Mouse (Mus musculus) ovary, adult 18-20 months (tissue): ENCODE data around the gene Ppib.

ENCODE experiments used
- DNase-seq: peaks from one replicate; pipeline ENCODE4 v3.0.0; 2022; ENCODE audit warnings: low spot score, mixed read lengths

Gene Ppib

DNA sequence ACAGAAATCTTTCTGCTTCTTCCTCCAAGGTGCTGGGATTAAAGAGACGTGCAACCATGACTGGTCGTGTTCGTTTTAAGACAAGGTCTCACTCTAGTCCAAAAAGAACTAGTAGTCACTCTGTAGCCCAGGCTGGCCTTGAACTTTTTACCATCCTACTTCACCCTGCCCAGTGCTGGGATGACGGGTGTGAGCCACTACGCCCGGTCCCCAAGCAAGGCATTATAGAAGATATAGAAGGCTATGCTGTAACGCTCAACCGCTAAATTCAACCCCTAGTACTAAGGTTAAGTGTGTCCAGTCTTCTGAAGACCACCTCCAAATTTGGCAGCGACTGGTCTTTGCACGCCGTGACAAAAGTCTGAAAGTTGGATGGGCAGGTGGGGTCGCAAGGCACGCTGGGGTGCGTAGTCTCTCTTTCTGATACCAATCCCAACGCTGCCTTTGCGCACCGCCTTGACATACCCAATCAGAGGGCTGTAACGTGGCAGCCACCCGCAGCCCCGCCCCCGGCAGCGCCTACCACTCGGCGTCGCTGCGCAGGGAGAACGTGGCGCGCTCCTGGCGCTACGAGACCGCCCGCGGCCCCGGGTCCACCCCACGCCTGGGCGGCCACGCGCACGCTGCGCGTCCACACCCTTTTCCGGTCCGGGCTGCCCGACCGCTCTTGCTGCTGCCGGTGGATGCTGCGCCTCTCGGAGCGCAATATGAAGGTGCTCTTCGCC, at the start of gene Ppib:
TSS of gene Ppib (plus strand) at position 640 of the 725 bp plus-strand sequence.
- peak; percentile 96 for DNase-seq

- no peak for DNase-seq
These were observed 39.4 kb upstream of the Ppib start for GRCm38 (mm10) chr9:66020601-66021000.

GRCm38 (mm10) chr9:66038082-66038481, 21.9 kb upstream of the Ppib start:
- DNase-seq, result no peak

DNA sequence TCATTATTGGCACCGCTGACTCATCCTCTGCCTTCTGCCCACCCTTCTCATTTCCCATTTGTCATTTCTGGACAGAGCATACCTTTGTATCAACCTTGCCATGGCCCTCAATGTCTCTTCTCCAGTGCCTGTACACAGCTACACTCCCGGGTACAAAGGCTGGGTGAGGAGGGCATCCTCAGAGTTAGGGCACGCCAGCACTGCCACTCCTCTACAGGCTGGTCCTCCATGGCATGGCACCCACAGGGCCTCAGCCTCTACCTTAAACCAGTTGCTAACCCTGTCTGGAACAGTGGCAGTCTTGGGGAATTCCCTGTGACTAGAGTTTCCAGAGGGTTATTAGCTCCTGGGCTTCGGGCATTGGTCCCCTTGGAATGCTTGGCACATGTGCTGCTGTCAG, 21.4 kb upstream of the Ppib start:
- no peak for DNase-seq

DNA sequence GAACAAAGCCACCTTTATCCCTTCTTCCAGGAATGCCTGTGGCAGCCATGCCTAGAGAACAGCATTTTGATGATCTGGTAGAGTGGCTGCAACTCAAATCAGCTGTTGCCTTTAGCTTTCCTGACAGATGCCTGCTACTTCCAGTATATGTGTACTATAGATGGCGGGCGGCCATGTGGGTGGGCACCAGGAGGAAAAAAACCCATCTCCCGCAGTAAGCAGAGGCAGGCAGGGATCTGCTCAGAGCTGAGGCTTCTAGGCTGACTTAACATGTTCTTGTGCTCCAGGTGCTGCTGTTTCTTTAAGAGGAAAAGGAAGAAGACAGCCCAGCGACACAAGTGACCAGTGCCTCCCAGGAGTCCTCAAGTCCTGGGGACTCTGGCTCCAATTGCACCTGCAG, 20.7 kb upstream of the Ppib start:
- no peak for DNase-seq

DNA sequence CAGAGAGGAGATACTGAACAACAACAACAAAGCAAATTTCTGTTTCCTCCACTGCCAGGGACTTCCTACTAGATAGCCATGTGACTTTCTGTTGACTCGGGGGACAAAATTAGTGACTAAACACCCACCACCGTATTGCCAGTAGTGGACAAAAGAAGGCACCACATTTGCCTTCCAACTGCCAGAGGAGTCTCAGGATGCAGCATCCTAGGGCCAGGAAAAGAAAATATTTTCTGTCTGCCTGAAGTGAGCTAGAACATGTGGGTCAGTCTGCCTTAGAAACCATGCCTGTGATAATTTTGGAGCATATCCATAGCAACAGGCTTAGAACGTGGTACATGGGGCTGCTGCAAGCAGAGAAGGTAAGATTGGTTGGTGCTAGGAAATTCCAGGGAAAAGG, 19.2 kb upstream of the Ppib start:
- no peak for DNase-seq

DNA sequence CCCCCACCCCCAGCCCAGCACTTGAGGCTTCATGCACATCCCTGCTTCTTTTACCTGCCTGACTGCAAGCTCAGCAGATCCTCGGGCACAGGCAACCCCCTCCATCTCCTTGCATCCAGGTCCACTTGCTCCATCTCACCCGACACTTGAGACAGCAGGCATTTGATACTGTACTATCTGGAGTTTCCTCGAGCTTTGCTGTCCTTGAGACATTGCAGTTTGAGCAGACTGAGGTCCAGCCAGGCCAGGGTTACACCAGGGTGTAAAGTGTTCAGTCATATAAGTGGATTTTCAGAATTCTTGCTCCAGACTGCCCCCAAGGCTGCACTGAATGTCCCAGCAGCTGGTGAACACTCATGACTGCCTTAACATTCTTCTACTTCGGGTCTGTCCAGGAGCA, 17.7 kb upstream of the Ppib start:
- DNase-seq, result no peak

GRCm38 (mm10) chr9:66043241-66043640, 16.8 kb upstream of the Ppib start:
- no peak for DNase-seq

DNA sequence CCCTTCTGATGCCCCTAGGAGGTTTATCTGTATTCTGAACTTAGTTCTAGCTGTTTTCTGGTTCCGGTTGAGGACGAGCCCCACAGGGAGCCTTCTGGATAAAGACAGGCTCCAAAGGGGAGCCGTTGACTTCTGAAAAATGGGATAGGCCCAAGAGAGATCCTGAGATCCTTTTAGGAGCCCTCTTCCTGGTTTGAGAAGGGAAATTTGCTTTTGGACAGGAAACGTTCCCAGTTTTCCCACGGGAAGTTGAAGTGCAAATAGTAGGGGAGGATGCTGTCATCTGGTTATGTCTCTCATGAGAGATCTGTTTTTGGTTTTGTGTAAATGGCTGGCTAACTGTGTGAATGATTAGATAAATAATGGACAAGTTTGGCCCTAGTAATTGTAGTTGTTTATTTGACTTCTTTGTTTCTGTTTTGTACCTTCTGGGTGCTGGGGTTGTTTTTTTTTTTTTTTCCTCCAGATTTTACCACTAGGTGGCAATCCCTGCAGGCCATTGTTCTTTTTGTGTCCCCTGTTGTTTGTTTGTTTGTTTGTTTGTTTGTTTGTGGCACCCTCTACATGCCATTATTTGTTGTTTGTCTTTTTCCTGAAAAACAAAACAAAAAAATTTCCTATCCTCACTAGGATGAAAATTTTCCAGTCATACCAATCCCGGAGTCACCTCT, 10.0 kb upstream of the Ppib start:
- DNase-seq, result no peak

DNA sequence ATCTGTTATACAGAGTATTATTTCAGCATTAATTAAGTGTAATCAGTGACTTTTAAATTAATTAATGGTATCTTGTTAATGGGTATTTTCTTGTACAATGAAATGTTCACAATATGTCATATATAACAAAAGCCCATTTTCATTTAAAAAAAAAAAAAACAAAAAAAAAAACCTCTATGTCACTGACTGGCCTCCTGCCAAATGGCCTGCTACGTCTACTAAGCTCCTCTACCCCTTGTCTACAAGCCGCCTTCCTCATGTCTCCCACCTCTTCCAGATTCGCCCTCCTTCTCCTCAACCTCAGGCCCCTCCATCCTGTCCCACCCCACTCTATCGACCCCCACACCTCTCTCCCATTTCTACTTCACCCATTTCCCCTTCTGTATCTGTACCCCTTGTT, 8.5 kb upstream of the Ppib start:
- no peak for DNase-seq

- no peak for DNase-seq
These were observed 7.3 kb upstream of the Ppib start for GRCm38 (mm10) chr9:66052731-66053130.

DNA sequence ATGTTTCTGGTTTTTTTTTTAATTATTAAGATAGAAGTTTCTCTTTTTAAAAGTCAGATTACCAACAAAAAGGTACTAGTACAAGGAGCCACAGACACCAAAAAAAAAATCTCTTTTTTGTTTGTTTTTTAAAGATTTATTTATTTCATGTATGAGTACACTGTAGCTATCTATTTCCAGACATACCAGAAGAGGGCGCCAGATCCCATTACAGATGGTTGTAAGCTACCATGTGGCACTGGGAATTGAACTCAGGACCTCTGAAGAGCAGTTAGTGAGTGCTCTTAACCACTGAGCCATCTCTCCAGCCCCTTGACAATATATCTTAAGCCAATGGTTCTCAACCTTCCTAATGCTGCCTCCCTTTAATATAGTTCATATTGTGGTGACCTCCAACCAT, 6.4 kb upstream of the Ppib start:
- DNase-seq, result no peak

- DNase-seq, result no peak
These were observed 256 bp downstream of the Ppib start for GRCm38 (mm10) chr9:66060308-66060647.

GRCm38 (mm10) chr9:66060986-66061385, 964 bp downstream of the Ppib start:
- DNase-seq, result no peak

DNA sequence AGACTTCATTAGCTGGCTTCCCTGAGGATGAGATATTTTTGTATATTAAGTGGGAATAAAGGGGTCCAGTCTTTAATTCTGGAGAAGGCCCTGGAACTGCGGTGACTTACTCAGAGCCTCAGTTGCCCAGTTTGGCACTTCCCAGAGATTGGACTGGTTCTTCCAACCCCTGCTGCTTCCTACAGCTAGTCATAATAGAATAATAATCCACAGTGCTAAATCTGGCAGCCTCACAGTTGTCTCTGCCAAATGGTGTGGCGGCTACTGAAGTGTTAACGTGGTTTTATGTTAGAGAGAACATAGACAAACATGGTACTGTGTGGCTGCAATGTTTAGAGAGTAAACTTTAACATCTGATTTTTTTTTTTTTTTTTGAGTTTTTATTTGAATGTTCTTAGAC, 1.6 kb downstream of the Ppib start:
- no peak for DNase-seq

DNA sequence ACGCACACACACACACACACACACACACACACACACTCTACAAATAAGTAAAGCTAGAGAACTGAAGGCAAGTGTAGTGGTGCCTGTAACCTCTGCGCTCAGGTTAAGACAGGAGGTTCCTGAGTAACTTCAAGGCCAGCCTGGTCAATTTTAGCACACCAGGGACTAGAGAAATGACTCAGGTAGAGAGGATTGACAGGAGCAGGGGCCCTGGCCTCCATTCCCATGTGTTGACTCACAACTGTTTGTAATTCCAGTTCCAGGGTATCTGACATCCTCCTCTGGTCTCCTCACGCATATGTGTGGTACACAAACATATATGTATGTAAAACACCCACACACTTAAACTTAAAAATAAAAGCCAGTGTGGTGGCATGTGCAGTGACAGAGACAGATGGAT, 3.4 kb downstream of the Ppib start:
- no peak for DNase-seq

DNA sequence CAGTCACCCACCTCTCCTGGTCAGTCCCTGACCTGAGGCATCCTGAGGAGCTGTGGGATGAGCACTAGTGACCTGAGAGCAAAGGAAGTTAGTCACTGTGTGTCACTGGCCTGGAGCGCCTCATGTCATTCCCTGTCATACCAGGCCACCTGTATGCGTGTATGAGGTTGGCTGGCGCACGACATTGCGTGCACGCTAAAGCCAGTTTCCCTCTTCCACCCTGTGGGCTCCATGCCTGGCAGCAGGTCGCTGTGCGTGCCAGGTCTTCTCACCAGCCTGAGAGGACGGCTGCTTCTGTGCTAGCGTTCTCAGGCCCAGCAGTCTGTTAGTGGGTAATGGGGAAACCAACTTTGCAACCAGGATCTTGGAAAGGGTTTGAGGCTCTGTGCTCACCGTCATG, 4.3 kb downstream of the Ppib start:
- DNase-seq, result no peak

- DNase-seq, result no peak
These were observed 6.8 kb downstream of the Ppib start for GRCm38 (mm10) chr9:66066791-66067190.

DNA sequence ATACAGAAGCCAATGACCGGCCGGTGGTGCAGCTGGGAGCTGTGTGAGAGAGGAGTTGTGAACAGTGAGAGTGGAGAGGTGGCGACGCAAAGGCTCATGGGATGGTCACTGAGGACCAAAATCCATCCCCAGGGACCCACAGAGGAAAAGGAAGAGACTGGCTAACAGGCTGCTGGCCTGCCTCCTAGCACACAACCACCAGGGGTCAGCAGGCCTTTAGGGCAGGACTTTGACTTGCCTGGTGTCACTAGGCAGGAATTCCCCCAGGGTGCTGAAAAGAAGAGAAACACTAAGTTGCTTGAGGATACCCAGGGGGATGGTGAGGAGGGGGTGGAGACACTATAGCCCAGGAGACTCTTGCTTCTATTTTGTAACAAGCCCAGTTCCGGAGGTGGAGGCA, 7.5 kb downstream of the Ppib start:
- DNase-seq, result no peak

- no peak for DNase-seq
These were observed 8.0 kb downstream of the Ppib start for GRCm38 (mm10) chr9:66068056-66068455.

- no peak for DNase-seq
These were observed 9.0 kb downstream of the Ppib start for GRCm38 (mm10) chr9:66068971-66069391.

GRCm38 (mm10) chr9:66069583-66069982, 9.6 kb downstream of the Ppib start, which contains the start of gene Snx22:
TSS of gene Snx22 (minus strand) at chr9:66069719.
- peak; percentile 66 for DNase-seq

- no peak for DNase-seq
These were observed 10.1 kb downstream of the Ppib start for GRCm38 (mm10) chr9:66070151-66070550.

DNA sequence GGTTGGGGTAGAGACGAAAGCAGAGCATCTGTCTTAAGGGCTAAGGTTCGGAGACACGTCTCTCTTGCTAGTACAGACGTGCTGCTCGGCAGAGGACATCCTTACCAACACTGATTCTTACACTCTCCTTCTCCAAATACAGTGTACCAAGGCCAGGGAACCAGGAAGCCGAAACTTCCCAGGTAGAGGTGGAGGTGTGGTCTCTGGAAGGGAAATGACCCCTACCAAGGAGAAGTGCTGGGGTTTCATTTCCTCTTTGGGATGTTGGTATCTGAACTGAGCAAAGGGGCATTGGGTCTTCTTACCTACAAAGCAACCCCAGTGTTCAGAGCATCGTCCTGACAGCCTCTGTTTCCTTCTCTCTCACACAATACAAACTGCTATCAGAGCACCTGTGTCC, 12.7 kb downstream of the Ppib start:
- DNase-seq, result no peak
